In the genomic region with DNA sequence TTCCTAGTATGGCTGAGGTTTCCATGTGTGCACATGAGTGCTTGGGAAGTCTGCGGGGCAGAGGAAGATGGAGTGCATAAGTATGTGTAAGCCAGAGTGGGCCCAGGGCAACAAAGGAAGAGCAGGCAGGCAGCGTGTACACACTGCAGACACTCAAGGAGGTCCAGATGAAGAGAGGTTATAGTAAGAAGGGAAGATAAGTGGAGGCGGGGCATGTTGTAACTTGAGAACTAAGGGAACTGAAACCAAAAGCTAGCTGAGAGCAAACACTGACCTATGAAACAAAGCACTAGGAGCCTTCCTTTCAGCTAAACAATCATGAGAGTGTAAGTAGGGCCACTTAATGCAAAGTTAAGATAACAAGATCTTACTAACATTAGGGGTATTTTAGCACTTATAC, we compare ENCODE assay signal across 14 mouse cellular contexts.
DNase-seq lines count a peak whose midpoint lies in the region; ATAC-seq and TF ChIP-seq lines count a peak whose summit lies in the region.
"Had no signal": no experiment of that assay in that cellular context is flagged by ENCODE, and none has a peak within 500 bp of the region (broad histone marks: within the 10 kb centered on the region; RNA-seq: fewer than 3 reads in every experiment).

No protein-coding gene starts in this region.

- 0 out of 2 replicates have a peak, but pooled peaks have one; percentile 21 for ATAC-seq in liver, postnatal 0 days
- no peak; the same call in 1 of the 2 replicates for ATAC-seq in liver, embryonic 11.5 days (replicated peaks; ENCODE audit: low FRiP score)
- peak; percentile 75 for ATAC-seq in lung, embryonic 16.5 days (ENCODE audit: low read depth)
- peak; percentile 39; the same call in 1 of the 2 replicates for ATAC-seq in stomach, embryonic 16.5 days (ENCODE audit: insufficient read depth, low FRiP score)
- no peak for ATAC-seq in heart, embryonic 12.5 days (ENCODE audit: insufficient number of reproducible peaks, low FRiP score)

- no peak for DNase-seq in liver, postnatal 0 days
- DNase-seq in liver, embryonic 11.5 days (ENCODE audit: low spot score), result no peak
- peak; percentile 45 for DNase-seq in embryo, embryonic 11 days
- no peak for DNase-seq in right cerebral cortex, adult 18-20 months
- DNase-seq: layer of hippocampus, postnatal 36 days; right cerebral cortex, postnatal 25 days; thymus, postnatal 25 days had no signal

- H3K9ac ChIP-seq in liver, postnatal 0 days (replicated peaks), result no peak overlapping the region
- H3K9ac ChIP-seq in liver, embryonic 11.5 days (ENCODE audit: low read depth, low read length), result no peak overlapping the region
- no peak overlapping the region for H3K9ac ChIP-seq in lung, embryonic 16.5 days (ENCODE audit: low read length)
- H3K9ac ChIP-seq in stomach, embryonic 16.5 days (ENCODE audit: low read length), result no peak overlapping the region
- H3K9ac ChIP-seq in heart, embryonic 12.5 days, result no peak overlapping the region
- H3K9ac ChIP-seq: heart, embryonic 13.5 days; liver, embryonic 15.5 days had no signal

- 36% methylated on average over 3 of the region's 3 CpGs for WGBS in liver, postnatal 0 days (ENCODE audit: insufficient replicate concordance)
- 42% methylated on average over 3 of the region's 3 CpGs for WGBS in liver, embryonic 11.5 days
- WGBS in lung, embryonic 16.5 days, result 24% methylated on average over 3 of the region's 3 CpGs
- WGBS in stomach, embryonic 16.5 days, result 22% methylated on average over 3 of the region's 3 CpGs
- WGBS in heart, embryonic 12.5 days, result 24% methylated on average over 3 of the region's 3 CpGs

- TF ChIP-seq EP300 in liver, postnatal 0 days (IDR thresholded peaks at IDR 0.05; ENCODE audit: low read depth), result no peak

- no peaks in the 10 kb centered on the region for H3K36me3 ChIP-seq in liver, postnatal 0 days (replicated peaks; ENCODE audit: insufficient read depth, low read length)
- no peaks in the 10 kb centered on the region for H3K36me3 ChIP-seq in liver, embryonic 11.5 days (ENCODE audit: control insufficient read depth, insufficient read depth, low read length)
- H3K36me3 ChIP-seq in lung, embryonic 16.5 days (ENCODE audit: control insufficient read depth, insufficient read depth, low read length), result no peaks in the 10 kb centered on the region
- no peaks in the 10 kb centered on the region for H3K36me3 ChIP-seq in stomach, embryonic 16.5 days (ENCODE audit: control insufficient read depth, insufficient read depth, low read length)
- no peaks in the 10 kb centered on the region for H3K36me3 ChIP-seq in heart, embryonic 12.5 days
- H3K36me3 ChIP-seq: G1E; heart, embryonic 13.5 days; liver, embryonic 15.5 days had no signal

- no peaks in the 10 kb centered on the region for H3K4me1 ChIP-seq in liver, postnatal 0 days (ENCODE audit: insufficient read depth)
- H3K4me1 ChIP-seq in liver, embryonic 11.5 days (replicated peaks; ENCODE audit: control insufficient read depth, insufficient read depth, low read length), result no peaks in the 10 kb centered on the region
- peaks cover 13% of the 10 kb centered on the region for H3K4me1 ChIP-seq in lung, embryonic 16.5 days (replicated peaks; ENCODE audit: control insufficient read depth, insufficient read depth, low read length)
- peaks cover 3% of the 10 kb centered on the region; the same call in 1 of the 2 replicates for H3K4me1 ChIP-seq in stomach, embryonic 16.5 days (ENCODE audit: control insufficient read depth, insufficient read depth, low read length)
- H3K4me1 ChIP-seq in heart, embryonic 12.5 days (replicated peaks), result peaks cover 3% of the 10 kb centered on the region; the same call in 1 of the 2 replicates
- H3K4me1 ChIP-seq: liver, embryonic 15.5 days had no signal

- no peaks in the 10 kb centered on the region for H3K9me3 ChIP-seq in liver, postnatal 0 days (ENCODE audit: low read length)
- no peaks in the 10 kb centered on the region for H3K9me3 ChIP-seq in liver, embryonic 11.5 days (ENCODE audit: control insufficient read depth, low read length)
- no peaks in the 10 kb centered on the region for H3K9me3 ChIP-seq in lung, embryonic 16.5 days (ENCODE audit: control insufficient read depth, low read length)
- H3K9me3 ChIP-seq in stomach, embryonic 16.5 days (replicated peaks; ENCODE audit: control insufficient read depth, low read length), result no peaks in the 10 kb centered on the region
- H3K9me3 ChIP-seq in heart, embryonic 12.5 days (replicated peaks), result no peaks in the 10 kb centered on the region
- H3K9me3 ChIP-seq: G1E; heart, embryonic 13.5 days; liver, embryonic 15.5 days had no signal

- TF ChIP-seq CTCF in liver, postnatal 0 days (IDR thresholded peaks at IDR 0.05; ENCODE audit: low read depth), result no peak

- H3K4me3 ChIP-seq in liver, postnatal 0 days (ENCODE audit: low read depth, low read length), result no peak overlapping the region
- no peak overlapping the region for H3K4me3 ChIP-seq in liver, embryonic 11.5 days (ENCODE audit: low read depth, low read length)
- H3K4me3 ChIP-seq in lung, embryonic 16.5 days (ENCODE audit: low read length), result no peak overlapping the region
- H3K4me3 ChIP-seq in stomach, embryonic 16.5 days (replicated peaks; ENCODE audit: low read length), result no peak overlapping the region
- H3K4me3 ChIP-seq in heart, embryonic 12.5 days, result no peak overlapping the region
- H3K4me3 ChIP-seq: erythroblast, embryonic 14.5 days; heart, embryonic 13.5 days; liver, embryonic 15.5 days had no signal

- H3K4me2 ChIP-seq in liver, postnatal 0 days (ENCODE audit: low read depth, low read length), result no peak overlapping the region
- no peak overlapping the region for H3K4me2 ChIP-seq in liver, embryonic 11.5 days
- H3K4me2 ChIP-seq in lung, embryonic 16.5 days (ENCODE audit: low read depth, low read length), result 0 out of 2 replicates have a peak overlapping the region, but pooled peaks have one; percentile 18
- no peak overlapping the region for H3K4me2 ChIP-seq in stomach, embryonic 16.5 days (ENCODE audit: low read depth, low read length)
- H3K4me2 ChIP-seq in heart, embryonic 12.5 days, result no peak overlapping the region
- H3K4me2 ChIP-seq: heart, embryonic 13.5 days; liver, embryonic 15.5 days had no signal

- no peaks in the 10 kb centered on the region for H3K27me3 ChIP-seq in liver, postnatal 0 days (ENCODE audit: insufficient read depth, low read length)
- H3K27me3 ChIP-seq in liver, embryonic 11.5 days (replicated peaks; ENCODE audit: control insufficient read depth, insufficient read depth, low read length), result no peaks in the 10 kb centered on the region
- no peaks in the 10 kb centered on the region for H3K27me3 ChIP-seq in lung, embryonic 16.5 days (ENCODE audit: control insufficient read depth, insufficient read depth, low read depth, low read length)
- H3K27me3 ChIP-seq in stomach, embryonic 16.5 days (ENCODE audit: control insufficient read depth, insufficient read depth, low read length), result no peaks in the 10 kb centered on the region
- no peaks in the 10 kb centered on the region for H3K27me3 ChIP-seq in heart, embryonic 12.5 days (replicated peaks)
- H3K27me3 ChIP-seq: heart, embryonic 13.5 days; liver, embryonic 15.5 days had no signal

- no peak overlapping the region for H3K27ac ChIP-seq in liver, postnatal 0 days (ENCODE audit: low read depth)
- no peak overlapping the region for H3K27ac ChIP-seq in liver, embryonic 11.5 days (ENCODE audit: low read depth, low read length)
- H3K27ac ChIP-seq in lung, embryonic 16.5 days (ENCODE audit: low read length), result peak overlapping the region; percentile 50
- H3K27ac ChIP-seq in stomach, embryonic 16.5 days (ENCODE audit: low read length), result no peak overlapping the region
- H3K27ac ChIP-seq in heart, embryonic 12.5 days (ENCODE audit: poor library complexity, severe bottlenecking), result no peak overlapping the region
- H3K27ac ChIP-seq: heart, embryonic 13.5 days; liver, embryonic 15.5 days had no signal

Comparison
In these comparisons a context has a peak if more than half of its experiments do, and no peak if none do; other contexts are left out.
1. ATAC-seq: peak in liver, postnatal 0 days (single experiment), lung, embryonic 16.5 days (single experiment) and stomach, embryonic 16.5 days (single experiment); none in liver, embryonic 11.5 days (single experiment) and heart, embryonic 12.5 days (single experiment).